Mouse (Mus musculus) effector memory CD4-positive, alpha-beta T cell, adult 7 months (primary cell): ENCODE results near the gene C1qtnf4. TPM values are rescaled to one million over a fixed set of nuclear protein-coding genes. Genes with fewer than 3 reads are reported as not detected.

Experiments used
- polyA plus RNA-seq: library from polyadenylated mRNA; unstranded; fragments of 100-300 nt; shearing (Covaris generic); gene quantifications from one replicate; pipeline ENCODE4 v1.2.1, GENCODE M21; 2017

C1qtnf4 gene
- 6.2 TPM for polyA plus RNA-seq

DNA sequence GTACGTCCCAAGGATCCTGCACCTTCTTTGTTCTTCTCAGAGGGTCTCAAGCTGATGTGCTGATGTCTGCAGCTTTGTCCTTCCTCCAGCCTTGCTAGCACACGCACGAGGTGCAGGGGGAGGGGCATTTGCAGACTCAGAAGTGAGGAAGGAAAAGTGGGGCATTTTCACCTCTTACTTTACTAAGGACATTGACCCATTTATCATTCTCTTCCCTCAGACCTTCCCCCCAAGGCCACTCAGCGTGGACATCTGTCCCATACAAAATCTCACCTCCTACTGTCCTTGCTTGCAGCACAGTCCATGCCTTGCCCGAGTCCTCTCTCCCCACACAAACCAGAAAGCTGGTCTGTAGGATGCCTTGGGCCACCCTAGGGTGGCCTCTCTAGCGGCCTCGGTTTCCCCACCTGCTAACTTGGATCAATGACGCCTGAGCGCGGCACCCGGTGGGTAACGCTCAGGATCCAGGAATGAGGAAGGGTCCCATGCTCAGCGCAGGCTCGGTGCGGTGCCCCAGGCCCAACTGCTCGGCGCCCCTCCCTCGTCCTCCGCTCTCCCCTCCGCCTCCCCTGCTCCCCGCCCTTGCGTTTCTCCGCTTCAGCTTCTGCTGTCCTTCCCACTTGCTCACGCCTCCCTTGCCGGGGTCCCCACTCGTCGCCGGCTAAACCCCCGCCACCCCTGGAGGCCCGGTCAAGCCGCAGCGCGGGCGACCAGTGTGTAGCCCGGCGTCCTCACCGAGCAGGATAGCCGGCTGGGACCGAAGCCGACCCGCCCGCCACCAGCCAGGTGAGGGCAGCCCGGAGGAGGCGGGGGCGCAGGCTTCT is at the start of gene C1qtnf4:
C1qtnf4 (plus strand) TSS at position 643 of the 824 bp plus-strand sequence.

GRCm38 (mm10) chr2:90846955-90847680 is 38.5 kb upstream of the C1qtnf4 start, which contains the start of gene Mtch2:
TSS of gene Mtch2 (plus strand) at chr2:90847155.

GRCm38 (mm10) chr2:90904076-90904855 is 18.6 kb downstream of the C1qtnf4 start, which contains the start of the genes Kbtbd4 and Ndufs3:
TSS of gene Kbtbd4 (plus strand) at chr2:90904740.
TSS of gene Ndufs3 (minus strand) at chr2:90904827.

Other genes with a start within 250 kb of the C1qtnf4 start
- 37.0 TPM for gene Nup160, start 208.6 kb upstream of the C1qtnf4 start, polyA plus RNA-seq
- 248 TPM for gene Fnbp4, start 140.5 kb upstream of the C1qtnf4 start, polyA plus RNA-seq
- 0.23 TPM for gene Agbl2, start 103.1 kb upstream of the C1qtnf4 start, polyA plus RNA-seq
- 121 TPM for gene Mtch2, start 38.7 kb upstream of the C1qtnf4 start, polyA plus RNA-seq
- gene Kbtbd4, start 18.9 kb downstream of the C1qtnf4 start, polyA plus RNA-seq = 24.2 TPM
- 101 TPM for gene Ndufs3, start 19.0 kb downstream of the C1qtnf4 start, polyA plus RNA-seq
- 136 TPM for gene Celf1, start 54.5 kb downstream of the C1qtnf4 start, polyA plus RNA-seq
- 0.39 TPM for gene Rapsn, start 149.8 kb downstream of the C1qtnf4 start, polyA plus RNA-seq
- gene Psmc3, start 168.1 kb downstream of the C1qtnf4 start, polyA plus RNA-seq = 158 TPM
- gene Slc39a13, start 184.6 kb downstream of the C1qtnf4 start, polyA plus RNA-seq = 27.4 TPM
- gene Spi1, start 196.5 kb downstream of the C1qtnf4 start, polyA plus RNA-seq = 1.4 TPM
- 0.12 TPM for gene Mybpc3, start 232.3 kb downstream of the C1qtnf4 start, polyA plus RNA-seq